Mouse (Mus musculus) midbrain, embryonic 14.5 days (tissue): ENCODE data around the gene Ccdc3. TPM values are rescaled to one million over a fixed set of nuclear protein-coding genes. Genes with fewer than 3 reads are reported as not detected.

Source experiments
- ATAC-seq: fragments of 200-750 bp; cut with Nextera tagmentation; 2 replicates; pipeline ENCODE4 v1.8.0; 2017; ENCODE audit warnings: moderate number of reproducible peaks, moderate library complexity; ENCODE audit not compliant: low FRiP score, low TSS enrichment
- DNase-seq: peaks from one replicate; pipeline ENCODE4 v3.0.0-alpha.2; 2015
- H3K27ac ChIP-seq: fragments of 300-500 bp; sonication (generic); replicated peaks from 2 replicates; pipeline ENCODE4 v1.5.1; 2014; ENCODE audit warnings: mild to moderate bottlenecking, low read depth, low read length, moderate library complexity
- H3K27me3 ChIP-seq: fragments of 300-500 bp; sonication (generic); 2 replicates; pipeline ENCODE4 v1.6.1; 2014; ENCODE audit warnings: low read length, control low read depth, mixed read lengths; ENCODE audit not compliant: control insufficient read depth, insufficient read depth
- H3K36me3 ChIP-seq: fragments of 300-500 bp; sonication (generic); 2 replicates; pipeline ENCODE4 v1.6.1; 2014; ENCODE audit warnings: low read length, control low read depth; ENCODE audit not compliant: control insufficient read depth, insufficient read depth
- H3K4me1 ChIP-seq: fragments of 300-500 bp; sonication (generic); 2 replicates; pipeline ENCODE4 v1.6.1; 2014; ENCODE audit warnings: mild to moderate bottlenecking, antibody characterized with exemption, low read length, control low read depth; ENCODE audit not compliant: control insufficient read depth, insufficient read depth
- H3K4me2 ChIP-seq: fragments of 300-500 bp; sonication (generic); 2 replicates; pipeline ENCODE4 v1.6.1; 2014; ENCODE audit warnings: mild to moderate bottlenecking, low read length, moderate library complexity
- H3K4me3 ChIP-seq: fragments of 300-500 bp; sonication (generic); replicated peaks from 2 replicates; pipeline ENCODE4 v1.5.1; 2014; ENCODE audit warnings: low read depth, low read length
- H3K9ac ChIP-seq: fragments of 300-500 bp; sonication (generic); replicated peaks from 2 replicates; pipeline ENCODE4 v1.6.1; 2014; ENCODE audit warnings: mild to moderate bottlenecking, low read length, moderate library complexity
- H3K9me3 ChIP-seq: fragments of 300-500 bp; sonication (generic); 2 replicates; pipeline ENCODE4 v1.6.1; 2016; ENCODE audit warnings: low read length, control low read depth, mixed read lengths; ENCODE audit not compliant: control insufficient read depth
- WGBS: fragments of 180-500 bp; shearing (Covaris S2); extraction: QIAGEN DNeasy Blood & Tissue Kit; methylation state at CpG from one replicate; pipeline ENCODE4 v1.1.7; 2014; 5-methylcytosine and 5-hydroxymethylcytosine counted together
- polyA plus RNA-seq: library from polyadenylated mRNA; unstranded; fragments of >200 nt; fragmentation: Nextera tagmentation; extraction: Ambion mirVana; gene quantifications from 2 replicates; pipeline ENCODE4 v1.2.1, GENCODE M21; 2014

Ccdc3 gene
- polyA plus RNA-seq, 1 experiment from 2014 or later = 7.8 TPM

DNA sequence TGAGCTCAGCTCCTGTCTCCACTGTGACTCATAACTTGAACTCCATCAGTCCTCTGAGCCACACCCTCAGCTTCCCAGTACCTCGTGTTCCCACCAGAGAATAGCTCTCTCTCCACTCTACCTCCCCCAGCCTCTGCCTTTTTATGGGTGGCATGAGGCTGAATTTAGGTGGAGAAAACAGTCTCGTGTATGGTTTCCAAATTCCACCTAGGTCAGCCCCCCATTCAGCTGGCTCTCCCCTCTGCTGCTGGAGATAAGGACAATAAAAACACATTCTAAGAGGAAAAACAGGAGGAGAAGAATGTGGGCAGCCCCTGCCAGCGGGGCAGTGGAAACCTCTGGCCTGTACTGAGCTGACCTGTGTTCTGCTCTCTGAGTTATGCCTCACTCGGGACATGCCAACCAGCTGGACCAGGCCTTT, 28.4 kb downstream of the Ccdc3 start:
- no peaks in the 10 kb centered on the region for H3K9me3 ChIP-seq
- no peaks in the 10 kb centered on the region for H3K4me1 ChIP-seq
- no peak overlapping the region for H3K4me2 ChIP-seq
- H3K27ac ChIP-seq = no peak overlapping the region
- H3K4me3 ChIP-seq = no peak overlapping the region
- no peak overlapping the region for H3K9ac ChIP-seq
- H3K36me3 ChIP-seq = no peaks in the 10 kb centered on the region
- no peaks in the 10 kb centered on the region for H3K27me3 ChIP-seq
- WGBS = 83% methylated on average over 4 of the region's 4 CpGs
- ATAC-seq (no peak), DNase-seq (no peak)

DNA sequence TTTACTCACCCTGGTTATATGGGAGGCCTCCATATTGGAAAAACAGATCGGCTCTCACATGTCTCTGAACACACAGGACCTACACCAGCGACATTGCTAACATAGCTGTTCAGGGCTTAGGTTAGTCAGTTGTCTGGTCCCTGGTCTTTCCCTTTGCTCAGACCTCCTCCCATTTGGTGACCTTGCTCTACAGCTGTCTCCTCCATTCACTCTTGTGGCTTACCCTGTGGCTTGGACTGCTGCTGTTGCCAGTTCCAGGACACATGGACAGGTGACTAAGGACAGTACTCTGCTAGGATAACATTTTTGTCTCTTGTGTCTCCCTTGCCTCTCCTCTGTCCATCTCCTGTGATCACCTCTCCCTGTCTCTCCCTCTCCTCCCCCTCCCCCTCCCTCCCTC, 29.2 kb downstream of the Ccdc3 start:
- Histone ChIP-seq H3K4me2 (no peak overlapping the region), H3K27ac (no peak overlapping the region), H3K9ac (no peak overlapping the region), H3K4me3 (no peak overlapping the region), H3K4me1 (no peaks in the 10 kb centered on the region), H3K9me3 (no peaks in the 10 kb centered on the region), H3K36me3 (no peaks in the 10 kb centered on the region), H3K27me3 (no peaks in the 10 kb centered on the region)
- DNase-seq (no peak), ATAC-seq (no peak)
- 98% methylated on average over 2 of the region's 2 CpGs for WGBS

DNA sequence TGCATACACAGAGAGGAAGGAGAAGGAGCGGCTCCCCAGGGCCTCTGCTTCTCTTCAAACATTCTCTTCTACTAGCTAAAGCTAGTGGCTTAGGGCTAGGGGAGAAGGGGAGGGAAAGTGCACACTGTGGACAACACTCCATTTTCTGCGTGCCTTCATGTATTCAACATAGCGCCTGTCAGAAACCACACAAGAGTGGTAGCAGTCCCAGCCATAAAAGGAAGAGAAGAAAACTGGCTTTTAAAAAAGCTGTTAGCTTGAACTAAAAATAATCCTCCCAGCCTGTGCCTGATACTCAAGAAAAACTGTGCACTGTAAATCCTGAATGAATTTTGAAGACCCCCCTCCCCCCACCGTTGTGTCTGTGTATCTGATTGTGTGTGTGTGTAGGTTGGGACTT, 33.2 kb downstream of the Ccdc3 start:
- H3K27ac ChIP-seq = no peak overlapping the region
- no peaks in the 10 kb centered on the region for H3K27me3 ChIP-seq
- WGBS = 88% methylated on average over 4 of the region's 4 CpGs

DNA sequence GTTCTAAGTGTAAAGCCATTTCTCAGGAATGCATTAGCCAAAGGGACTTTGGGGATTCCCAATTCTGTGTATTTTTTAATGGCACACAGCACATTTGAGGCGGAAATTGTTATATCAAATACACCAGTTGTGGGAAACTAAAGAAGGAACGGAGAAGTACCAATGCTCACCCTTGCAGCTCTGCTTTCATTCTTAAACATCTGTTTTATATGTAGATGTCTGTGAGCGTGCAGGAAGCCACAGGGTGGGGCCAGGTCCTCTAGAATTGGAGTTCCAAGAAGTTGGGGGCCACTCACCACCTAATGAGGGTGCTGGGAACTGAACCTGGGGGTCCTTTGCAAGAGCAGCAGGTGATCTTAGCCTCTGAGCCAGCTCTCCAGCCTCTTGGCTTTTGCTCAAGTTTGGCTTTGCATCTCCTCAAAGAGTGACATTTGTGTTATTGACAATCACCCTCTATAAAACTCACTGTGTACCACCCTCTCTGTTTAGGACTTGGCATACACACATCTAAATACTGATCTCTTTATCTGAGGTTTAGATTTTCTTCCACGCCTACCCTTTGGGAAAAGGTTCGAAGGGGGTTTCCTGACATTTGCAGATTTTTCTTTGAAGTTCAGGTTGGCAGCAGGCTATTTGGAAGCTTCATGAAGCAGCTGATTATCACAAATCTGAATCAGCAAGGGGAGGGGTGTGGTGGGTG, 33.9 kb downstream of the Ccdc3 start:
- H3K4me1 ChIP-seq = no peaks in the 10 kb centered on the region
- ATAC-seq (no peak), DNase-seq (no peak)
- H3K27ac ChIP-seq = no peak overlapping the region
- no peak overlapping the region for H3K9ac ChIP-seq
- H3K4me2 ChIP-seq = no peak overlapping the region
- H3K9me3 ChIP-seq = peaks cover under 1% of the 10 kb centered on the region; the same call in 1 of the 2 replicates
- no peak overlapping the region for H3K4me3 ChIP-seq
- WGBS = 80% methylated on average over 5 of the region's 5 CpGs
- no peaks in the 10 kb centered on the region for H3K36me3 ChIP-seq
- H3K27me3 ChIP-seq = no peaks in the 10 kb centered on the region

More for the DNA sequence above, 33.2 kb downstream of the Ccdc3 start:
- DNase-seq (no peak), ATAC-seq (no peak)
- no peak overlapping the region for H3K9ac ChIP-seq
- H3K4me3 ChIP-seq = no peak overlapping the region
- H3K9me3 ChIP-seq = no peaks in the 10 kb centered on the region
- H3K4me2 ChIP-seq = no peak overlapping the region
- H3K36me3 ChIP-seq = no peaks in the 10 kb centered on the region
- H3K4me1 ChIP-seq = no peaks in the 10 kb centered on the region

DNA sequence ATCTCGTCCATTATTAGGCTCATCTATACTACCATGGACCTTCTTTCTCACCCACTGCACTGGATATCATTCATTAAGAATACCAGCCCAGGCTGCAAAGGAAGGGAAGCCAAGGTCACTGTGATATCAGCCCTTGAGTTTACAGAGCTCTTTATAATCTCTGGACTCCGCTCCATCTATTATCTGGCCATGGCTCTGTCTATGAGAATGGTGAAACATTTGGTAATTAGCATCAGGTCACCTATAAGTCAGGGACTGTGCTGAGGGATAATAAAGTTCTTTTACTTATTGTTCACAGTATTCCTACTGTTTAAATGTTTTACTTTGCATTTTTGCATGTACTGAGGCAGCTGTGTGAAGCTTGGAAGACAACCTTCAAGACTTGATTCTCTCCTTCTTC, 35.2 kb downstream of the Ccdc3 start:
- H3K9me3 ChIP-seq = peaks cover 7% of the 10 kb centered on the region; the same call in 1 of the 2 replicates
- no peak overlapping the region for H3K9ac ChIP-seq
- H3K4me1 ChIP-seq = no peaks in the 10 kb centered on the region
- H3K27me3 ChIP-seq = no peaks in the 10 kb centered on the region
- H3K36me3 ChIP-seq = no peaks in the 10 kb centered on the region
- H3K4me2 ChIP-seq = no peak overlapping the region
- H3K4me3 ChIP-seq = no peak overlapping the region
- no peak overlapping the region for H3K27ac ChIP-seq
- no peak for ATAC-seq
- no peak for DNase-seq
- WGBS = 81% methylated on average over 2 of the region's 2 CpGs

DNA sequence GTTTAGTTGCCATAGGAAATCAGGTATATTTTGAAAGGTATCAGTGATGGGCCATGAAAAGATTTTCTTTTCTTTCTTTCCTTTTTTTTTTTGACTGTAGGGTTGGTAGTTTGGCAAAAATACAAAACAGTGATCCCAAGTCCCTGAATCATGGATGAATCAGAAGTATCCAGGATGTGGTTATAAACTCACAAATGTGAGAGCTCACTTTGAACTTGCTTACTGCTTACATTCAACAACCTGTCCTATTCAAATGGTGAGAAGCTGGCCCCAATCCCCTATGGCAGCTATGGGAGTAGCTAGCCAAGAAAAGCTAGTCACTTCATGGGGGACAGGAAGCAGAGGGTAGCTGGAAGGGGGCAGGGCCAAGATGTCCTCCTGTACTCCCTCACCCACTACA, 37.1 kb downstream of the Ccdc3 start:
- ATAC-seq = no peak
- no peak for DNase-seq
- Histone ChIP-seq H3K36me3 (no peaks in the 10 kb centered on the region), H3K27ac (no peak overlapping the region), H3K4me1 (no peaks in the 10 kb centered on the region), H3K9ac (no peak overlapping the region), H3K9me3 (peaks cover 7% of the 10 kb centered on the region; the same call in 1 of the 2 replicates), H3K27me3 (no peaks in the 10 kb centered on the region), H3K4me3 (no peak overlapping the region), H3K4me2 (no peak overlapping the region)

DNA sequence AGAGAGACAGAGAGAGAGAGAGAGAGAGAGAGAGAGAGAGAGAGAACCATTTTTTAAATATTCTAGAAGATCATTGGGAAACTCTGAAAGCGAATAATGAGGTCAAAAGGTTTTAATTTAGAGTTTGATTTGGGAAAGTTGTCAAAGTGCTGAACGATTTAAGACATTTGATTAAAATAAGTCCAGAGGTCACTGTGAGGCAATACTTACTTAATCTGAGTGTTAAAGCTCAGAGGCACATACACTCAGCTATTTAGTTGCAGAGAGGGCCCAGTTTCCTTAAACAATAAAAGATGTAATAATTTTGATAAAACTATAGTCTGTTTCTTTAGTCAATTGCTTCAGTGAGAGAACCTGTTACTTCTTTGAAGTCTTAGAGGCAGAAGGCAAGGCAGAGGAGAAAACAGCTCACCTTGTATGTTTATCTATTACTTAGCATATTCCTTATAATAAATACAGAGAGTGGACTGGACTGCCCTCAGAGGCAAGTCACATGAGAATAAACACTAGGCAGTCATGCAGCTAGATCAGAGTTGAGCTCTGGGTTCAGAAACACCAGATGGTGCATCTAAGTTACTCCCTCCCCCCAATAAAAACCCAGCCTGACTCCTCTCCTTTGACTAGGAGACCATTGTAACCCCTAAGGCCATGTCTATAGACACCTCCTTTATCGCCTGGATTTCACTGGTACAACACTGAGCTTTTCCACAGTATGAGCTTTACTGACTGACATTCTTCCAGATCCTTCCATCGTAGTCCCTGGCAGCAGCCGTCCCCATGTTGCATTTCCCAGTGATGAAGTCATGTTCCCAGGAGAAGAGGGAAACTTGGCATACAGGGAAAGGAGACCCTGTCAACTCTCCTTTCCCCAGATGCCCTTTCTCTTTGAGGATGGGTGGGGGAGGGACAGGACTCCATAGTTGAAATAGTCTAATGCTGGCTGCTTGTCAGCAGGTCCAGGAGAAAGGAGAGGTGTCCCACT, 44.2 kb downstream of the Ccdc3 start:
- no peaks in the 10 kb centered on the region for H3K36me3 ChIP-seq
- H3K4me3 ChIP-seq = no peak overlapping the region
- peaks cover 4% of the 10 kb centered on the region; the same call in 1 of the 2 replicates for H3K9me3 ChIP-seq
- DNase-seq = no peak
- no peaks in the 10 kb centered on the region for H3K4me1 ChIP-seq
- H3K4me2 ChIP-seq = no peak overlapping the region
- no peak for ATAC-seq
- no peaks in the 10 kb centered on the region for H3K27me3 ChIP-seq
- H3K27ac ChIP-seq = no peak overlapping the region
- no peak overlapping the region for H3K9ac ChIP-seq
- 75% methylated on average over 5 of the region's 5 CpGs for WGBS

DNA sequence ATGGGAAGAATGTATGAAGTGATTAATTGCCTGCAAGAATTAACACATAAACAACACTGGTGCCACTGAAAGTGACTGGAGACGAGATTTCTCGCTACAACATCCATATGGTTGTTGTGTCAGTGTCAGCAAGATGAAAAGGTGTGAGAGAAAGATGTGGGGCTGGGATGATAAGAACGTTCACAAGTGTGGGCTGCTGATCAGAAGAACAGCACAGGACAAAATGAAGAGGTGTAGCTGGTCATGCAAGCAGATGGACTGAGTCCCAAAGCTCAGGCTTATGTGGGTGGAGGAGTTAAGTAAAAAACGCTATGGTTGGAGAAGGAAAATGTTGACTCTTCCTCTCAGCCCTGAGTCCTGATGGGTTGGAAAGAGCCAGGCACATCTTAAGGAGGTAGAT, 46.6 kb downstream of the Ccdc3 start:
- 88% methylated on average over 4 of the region's 4 CpGs for WGBS
- H3K27ac ChIP-seq = no peak overlapping the region
- H3K9ac ChIP-seq = no peak overlapping the region
- H3K4me3 ChIP-seq = no peak overlapping the region
- no peaks in the 10 kb centered on the region for H3K9me3 ChIP-seq
- H3K36me3 ChIP-seq = no peaks in the 10 kb centered on the region
- no peak for ATAC-seq
- H3K27me3 ChIP-seq = no peaks in the 10 kb centered on the region
- no peak overlapping the region for H3K4me2 ChIP-seq
- no peak for DNase-seq
- H3K4me1 ChIP-seq = no peaks in the 10 kb centered on the region
